Mouse (Mus musculus) kidney, embryonic 16.5 days (tissue): ENCODE measurements around the gene Usp30. TPM values are rescaled to one million over a fixed set of nuclear protein-coding genes. Genes with fewer than 3 reads are reported as not detected.

Experiments
- ATAC-seq: fragments of 200-750 bp; cut with Nextera tagmentation; 2 replicates; pipeline ENCODE4 v1.8.0; 2017; ENCODE audit warnings: moderate TSS enrichment; ENCODE audit not compliant: low FRiP score, low TSS enrichment
- H3K27ac ChIP-seq: fragments of 300-500 bp; sonication (generic); 2 replicates; pipeline ENCODE4 v1.5.1; 2014; ENCODE audit warnings: low read length
- H3K27me3 ChIP-seq: fragments of 300-500 bp; sonication (generic); 2 replicates; pipeline ENCODE4 v1.6.1; 2014; ENCODE audit warnings: low read length, control low read depth, mixed read lengths; ENCODE audit not compliant: insufficient read depth
- H3K36me3 ChIP-seq: fragments of 300-500 bp; sonication (generic); 2 replicates; pipeline ENCODE4 v1.6.1; 2014; ENCODE audit warnings: low read length, control low read depth, mixed read lengths; ENCODE audit not compliant: insufficient read depth
- H3K4me1 ChIP-seq: fragments of 300-500 bp; sonication (generic); 2 replicates; pipeline ENCODE4 v1.6.1; 2014; ENCODE audit warnings: low read length, control low read depth, mixed read lengths; ENCODE audit not compliant: insufficient read depth
- H3K4me2 ChIP-seq: fragments of 300-500 bp; sonication (generic); replicated peaks from 2 replicates; pipeline ENCODE4 v1.6.1; 2014; ENCODE audit warnings: low read depth, low read length
- H3K4me3 ChIP-seq: fragments of 300-500 bp; sonication (generic); 2 replicates; pipeline ENCODE4 v1.5.1; 2014; ENCODE audit warnings: mild to moderate bottlenecking, low read length
- H3K9ac ChIP-seq: fragments of 300-500 bp; sonication (generic); replicated peaks from 2 replicates; pipeline ENCODE4 v1.6.1; 2014; ENCODE audit warnings: low read length
- H3K9me3 ChIP-seq: fragments of 300-500 bp; sonication (generic); 2 replicates; pipeline ENCODE4 v1.6.1; 2016; ENCODE audit warnings: low read length, control low read depth
- WGBS: fragments of 180-500 bp; shearing (Covaris S2); extraction: QIAGEN DNeasy Blood & Tissue Kit; methylation state at CpG from one replicate; pipeline ENCODE4 v1.1.7; 2014; 5-methylcytosine and 5-hydroxymethylcytosine counted together
- polyA plus RNA-seq: library from polyadenylated mRNA; unstranded; fragments of >200 nt; fragmentation: Nextera tagmentation; extraction: Ambion mirVana; gene quantifications from 2 replicates; pipeline ENCODE4 v1.2.1, GENCODE M21; 2015

Usp30 gene
- polyA plus RNA-seq, 1 experiment from 2014 or later: 12.0 TPM

GRCm38 (mm10) chr5:114115030-114115429, 49.8 kb downstream of the Usp30 start:
- Histone ChIP-seq H3K27me3 (no peaks in the 10 kb centered on the region), H3K4me2 (no peak overlapping the region), H3K27ac (no peak overlapping the region), H3K36me3 (peaks cover 64% of the 10 kb centered on the region), H3K9me3 (no peaks in the 10 kb centered on the region), H3K4me1 (no peaks in the 10 kb centered on the region), H3K9ac (no peak overlapping the region), H3K4me3 (no peak overlapping the region)
- WGBS: 72% methylated on average over 5 of the region's 5 CpGs
- no peak for ATAC-seq

GRCm38 (mm10) chr5:114116586-114116985, 51.3 kb downstream of the Usp30 start:
- Histone ChIP-seq H3K4me3 (no peak overlapping the region), H3K36me3 (peaks cover 66% of the 10 kb centered on the region), H3K9me3 (no peaks in the 10 kb centered on the region), H3K4me1 (no peaks in the 10 kb centered on the region), H3K9ac (no peak overlapping the region), H3K4me2 (no peak overlapping the region), H3K27ac (no peak overlapping the region), H3K27me3 (no peaks in the 10 kb centered on the region)
- WGBS: 85% methylated on average over 7 of the region's 7 CpGs
- ATAC-seq: no peak

GRCm38 (mm10) chr5:114119806-114120205, 54.5 kb downstream of the Usp30 start:
- Histone ChIP-seq H3K9ac (no peak overlapping the region), H3K36me3 (peaks cover 65% of the 10 kb centered on the region), H3K4me2 (no peak overlapping the region), H3K27me3 (no peaks in the 10 kb centered on the region), H3K27ac (no peak overlapping the region), H3K9me3 (no peaks in the 10 kb centered on the region), H3K4me1 (no peaks in the 10 kb centered on the region), H3K4me3 (no peak overlapping the region)
- ATAC-seq: no peak
- WGBS: 89% methylated on average over 4 of the region's 4 CpGs

GRCm38 (mm10) chr5:114126008-114126407, 60.7 kb downstream of the Usp30 start:
- no peaks in the 10 kb centered on the region for H3K27me3 ChIP-seq
- WGBS: 92% methylated on average over 3 of the region's 3 CpGs
- H3K4me2 ChIP-seq: no peak overlapping the region
- peaks cover 9% of the 10 kb centered on the region for H3K4me1 ChIP-seq
- no peak for ATAC-seq
- no peak overlapping the region for H3K27ac ChIP-seq
- no peak overlapping the region for H3K4me3 ChIP-seq
- no peak overlapping the region for H3K9ac ChIP-seq
- no peaks in the 10 kb centered on the region for H3K9me3 ChIP-seq
- peaks cover 37% of the 10 kb centered on the region for H3K36me3 ChIP-seq

- H3K27me3 ChIP-seq: no peaks in the 10 kb centered on the region
- WGBS: 78% methylated on average over 7 of the region's 7 CpGs
- no peak for ATAC-seq
- no peak overlapping the region for H3K4me3 ChIP-seq
- peaks cover 30% of the 10 kb centered on the region for H3K36me3 ChIP-seq
- H3K4me2 ChIP-seq: peak overlapping the region; percentile 99
- no peaks in the 10 kb centered on the region for H3K9me3 ChIP-seq
- no peak overlapping the region for H3K27ac ChIP-seq
- peaks cover 12% of the 10 kb centered on the region for H3K4me1 ChIP-seq
- no peak overlapping the region; the same call in 1 of the 2 replicates for H3K9ac ChIP-seq
Observed at GRCm38 (mm10) chr5:114126499-114127244, 61.4 kb downstream of the Usp30 start.

- H3K36me3 ChIP-seq: peaks cover 20% of the 10 kb centered on the region
- no peaks in the 10 kb centered on the region for H3K27me3 ChIP-seq
- peak within 1 kb of the TSS; percentile 71 for H3K4me3 ChIP-seq
- H3K4me2 ChIP-seq: peak within 1 kb of the TSS; percentile 99
- H3K4me1 ChIP-seq: peaks cover 22% of the 10 kb centered on the region
- under 1% methylated on average over 69 of the region's 69 CpGs for WGBS
- no peaks in the 10 kb centered on the region for H3K9me3 ChIP-seq
- peak; percentile 39 for ATAC-seq
- H3K27ac ChIP-seq: peak within 1 kb of the TSS; percentile 94
- peak within 1 kb of the TSS; percentile 78 for H3K9ac ChIP-seq
Observed at GRCm38 (mm10) chr5:114127374-114128349, 62.4 kb downstream of the Usp30 start, which contains the start of gene Alkbh2. Alkbh2 (minus strand) TSS chr5:114128218.

- Histone ChIP-seq H3K27ac (no peak overlapping the region; the same call in 1 of the 2 replicates), H3K9ac (peak overlapping the region; percentile 73), H3K4me3 (peak overlapping the region; percentile 89), H3K36me3 (peaks cover 6% of the 10 kb centered on the region; the same call in 1 of the 2 replicates), H3K4me2 (peak overlapping the region; percentile 98), H3K27me3 (no peaks in the 10 kb centered on the region), H3K9me3 (no peaks in the 10 kb centered on the region), H3K4me1 (peaks cover 26% of the 10 kb centered on the region)
- ATAC-seq: no peak
- WGBS: 73% methylated on average over 15 of the region's 15 CpGs
Observed at GRCm38 (mm10) chr5:114129550-114130210, 64.4 kb downstream of the Usp30 start.

- Histone ChIP-seq H3K4me2 (peak within 1 kb of the TSS; percentile 98), H3K27ac (peak within 1 kb of the TSS; percentile 79; the same call in 1 of the 2 replicates), H3K27me3 (no peaks in the 10 kb centered on the region), H3K36me3 (peaks cover 6% of the 10 kb centered on the region; the same call in 1 of the 2 replicates), H3K4me1 (peaks cover 26% of the 10 kb centered on the region), H3K9me3 (no peaks in the 10 kb centered on the region), H3K9ac (peak within 1 kb of the TSS; percentile 73), H3K4me3 (peak within 1 kb of the TSS; percentile 89)
- WGBS: 1% methylated on average over 28 of the region's 29 CpGs
- peak; percentile 39 for ATAC-seq
Observed at GRCm38 (mm10) chr5:114130211-114130605, 64.9 kb downstream of the Usp30 start, which contains the start of gene Ung. Ung (plus strand) TSS chr5:114130386.
